Mouse (Mus musculus): ENCODE data around the gene Dennd2d.

DNA sequence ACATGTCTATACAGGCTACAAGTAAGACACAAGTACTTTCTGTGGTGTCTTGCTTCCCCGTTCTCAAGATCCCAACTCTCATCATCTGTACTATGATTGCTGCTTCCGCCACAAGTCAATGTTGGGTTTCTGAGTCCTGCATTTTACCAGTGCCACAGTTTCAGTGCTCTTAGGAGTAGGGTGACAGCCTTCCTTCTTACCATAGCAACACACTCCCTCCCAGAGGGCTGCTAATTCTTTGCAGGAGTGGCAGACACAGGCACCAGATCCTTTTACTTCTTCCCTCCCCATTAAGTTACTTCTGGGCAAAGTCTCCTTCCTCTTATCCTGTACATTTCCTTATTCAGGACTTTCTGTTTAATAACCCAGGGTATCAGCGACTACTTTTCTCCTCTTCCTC lies 2.7 kb downstream of the Dennd2d start:
- TF ChIP-seq ZNF384 (IDR thresholded peaks at IDR 0.05; ENCODE audit: low read depth, low read length) (no peak), CHD2 (IDR thresholded peaks at IDR 0.05; ENCODE audit: low read depth, low read length) (no peak)

Data from ES-E14 (cell line).